10 mouse cellular contexts compared by ENCODE assay signal in the genomic region with DNA sequence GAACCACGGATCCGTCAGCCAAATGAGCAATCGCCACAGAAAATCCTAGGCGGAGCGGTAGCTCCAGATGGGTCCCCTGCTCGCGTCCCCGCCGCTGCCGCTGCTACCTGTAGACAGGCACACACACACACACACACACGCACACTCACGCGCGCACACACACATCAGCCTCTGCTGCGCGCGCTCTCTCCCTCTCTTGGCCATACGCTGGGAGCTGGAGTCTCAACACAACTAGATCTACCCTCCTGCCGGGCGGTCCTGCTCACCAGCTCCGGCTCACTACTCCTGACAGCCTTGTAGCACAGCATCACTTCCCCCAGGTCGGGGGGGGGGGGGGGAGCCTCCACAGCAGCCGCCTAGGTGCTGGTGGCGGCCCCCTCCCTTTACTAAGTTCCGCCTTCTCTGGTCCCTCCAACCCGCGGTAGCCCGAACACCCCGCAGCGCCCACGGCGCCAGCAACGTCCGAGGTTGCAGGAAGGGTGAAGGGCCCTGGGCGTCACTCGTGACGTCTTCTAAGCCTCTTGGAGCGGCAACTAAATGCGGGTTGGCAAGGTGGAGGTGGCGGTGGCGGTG. TPM values are rescaled to one million over a fixed set of nuclear protein-coding genes. Genes with fewer than 3 reads are reported as not detected.
DNase-seq lines count a peak whose midpoint lies in the region; ATAC-seq lines count a peak whose summit lies in the region.
"Had no signal": no experiment of that assay in that cellular context is flagged by ENCODE, and none has a peak within 500 bp of the region (broad histone marks: within the 10 kb centered on the region; RNA-seq: fewer than 3 reads in every experiment).

No protein-coding gene starts in this region.

- H3K4me2 ChIP-seq in kidney, embryonic 15.5 days, result peak overlapping the region; percentile 90
- peak overlapping the region; percentile 87 for H3K4me2 ChIP-seq in hindbrain, embryonic 12.5 days (replicated peaks)
- H3K4me2 ChIP-seq in limb, embryonic 11.5 days (ENCODE audit: low read depth, severe bottlenecking), result peak overlapping the region; percentile 94

- H3K9me3 ChIP-seq in kidney, embryonic 15.5 days (replicated peaks), result no peaks in the 10 kb centered on the region
- H3K9me3 ChIP-seq in hindbrain, embryonic 12.5 days (replicated peaks), result no peaks in the 10 kb centered on the region
- H3K9me3 ChIP-seq in limb, embryonic 11.5 days (ENCODE audit: control insufficient read depth, low read length), result no peaks in the 10 kb centered on the region

- H3K27me3 ChIP-seq in kidney, embryonic 15.5 days, result peaks cover 49% of the 10 kb centered on the region
- H3K27me3 ChIP-seq in hindbrain, embryonic 12.5 days, result peaks cover 21% of the 10 kb centered on the region
- peaks cover 21% of the 10 kb centered on the region for H3K27me3 ChIP-seq in limb, embryonic 11.5 days (ENCODE audit: control insufficient read depth, insufficient read depth, low read length)

- H3K4me3 ChIP-seq in kidney, embryonic 15.5 days (replicated peaks), result peak overlapping the region; percentile 49
- H3K4me3 ChIP-seq in hindbrain, embryonic 12.5 days, result peak overlapping the region; percentile 70
- peak overlapping the region; percentile 47 for H3K4me3 ChIP-seq in limb, embryonic 11.5 days (ENCODE audit: low read depth, low read length)

- ATAC-seq in kidney, embryonic 15.5 days (replicated peaks; ENCODE audit: low FRiP score), result peak; percentile 58
- ATAC-seq in hindbrain, embryonic 12.5 days (ENCODE audit: low FRiP score), result peak; percentile 59
- ATAC-seq in limb, embryonic 11.5 days (ENCODE audit: insufficient number of reproducible peaks, low FRiP score, low TSS enrichment, low read depth), result peak; percentile 71
- no peak for ATAC-seq in activated CD4-positive, CD25-positive, alpha-beta regulatory T cell, adult 4 months
- ATAC-seq: Patski had no signal

- no peak overlapping the region for H3K27ac ChIP-seq in kidney, embryonic 15.5 days
- no peak overlapping the region for H3K27ac ChIP-seq in hindbrain, embryonic 12.5 days
- no peak overlapping the region for H3K27ac ChIP-seq in limb, embryonic 11.5 days (replicated peaks; ENCODE audit: low read depth, low read length)
- H3K27ac ChIP-seq: macrophage had no signal

- WGBS in kidney, embryonic 15.5 days, result under 1% methylated on average over 35 of the region's 41 CpGs
- under 1% methylated on average over 39 of the region's 41 CpGs for WGBS in hindbrain, embryonic 12.5 days
- under 1% methylated on average over 40 of the region's 41 CpGs for WGBS in limb, embryonic 11.5 days

- peaks cover 26% of the 10 kb centered on the region for H3K4me1 ChIP-seq in kidney, embryonic 15.5 days
- peaks cover 12% of the 10 kb centered on the region for H3K4me1 ChIP-seq in hindbrain, embryonic 12.5 days
- H3K4me1 ChIP-seq in limb, embryonic 11.5 days (ENCODE audit: control insufficient read depth, insufficient read depth, low read length), result no peaks in the 10 kb centered on the region

- DNase-seq in kidney, adult 9 months, result no peak
- peak; percentile 67 for DNase-seq in embryo, embryonic 10 days (ENCODE audit: low spot score)
- DNase-seq in limb, embryonic 11.5 days (ENCODE audit: low spot score), result peak; percentile 71
- DNase-seq in retina, postnatal 1 day, result peak; percentile 84
- DNase-seq in thymus, postnatal 14 days, result no peak

- H3K9ac ChIP-seq in kidney, embryonic 15.5 days, result peak overlapping the region; percentile 33; the same call in 1 of the 2 replicates
- peak overlapping the region; percentile 58 for H3K9ac ChIP-seq in hindbrain, embryonic 12.5 days
- 0 out of 2 replicates have a peak overlapping the region, but pooled peaks have one; percentile 22 for H3K9ac ChIP-seq in limb, embryonic 11.5 days (ENCODE audit: low read length)

- H3K36me3 ChIP-seq in kidney, embryonic 15.5 days, result no peaks in the 10 kb centered on the region
- no peaks in the 10 kb centered on the region for H3K36me3 ChIP-seq in hindbrain, embryonic 12.5 days
- no peaks in the 10 kb centered on the region for H3K36me3 ChIP-seq in limb, embryonic 11.5 days (ENCODE audit: control insufficient read depth, insufficient read depth, low read length)

RNA-seq across cellular contexts. Expression of gene Nlgn1, which starts 1.1 kb away (rescaled TPM):
- polyA plus RNA-seq in kidney, embryonic 15.5 days (2015; fragmentation: Nextera tagmentation; extraction: Ambion mirVana), result 1.5 and 1.6 TPM in 2 replicates
- 9.3 and 10.1 TPM in 2 replicates for polyA plus RNA-seq in hindbrain, embryonic 12.5 days (2016; fragmentation: Nextera tagmentation; extraction: Ambion mirVana)
- 0.44 and 0.48 TPM in 2 replicates for polyA plus RNA-seq in limb, embryonic 11.5 days (2014; fragmentation: Nextera tagmentation; extraction: Ambion mirVana)
- under 1 TPM in 1 of 2 experiments, not detected in 1; 0.08 TPM for polyA plus RNA-seq in activated CD4-positive, CD25-positive, alpha-beta regulatory T cell, adult 4 months (2017; shearing (Covaris generic))
- polyA plus RNA-seq: macrophage had no signal

Comparison
In these comparisons a context has a peak if more than half of its experiments do, and no peak if none do; other contexts are left out.
1. DNase-seq: peak in embryo, embryonic 10 days (single experiment), limb, embryonic 11.5 days (single experiment) and retina, postnatal 1 day (single experiment); none in kidney, adult 9 months (single experiment) and thymus, postnatal 14 days (single experiment).
2. Peak in every context shown above with its lines, with median percentiles within 50 percentile points of each other: H3K4me2 ChIP-seq, H3K4me3 ChIP-seq and H3K9ac ChIP-seq.